Mouse (Mus musculus): ENCODE data around the gene Rpl4.

DNA sequence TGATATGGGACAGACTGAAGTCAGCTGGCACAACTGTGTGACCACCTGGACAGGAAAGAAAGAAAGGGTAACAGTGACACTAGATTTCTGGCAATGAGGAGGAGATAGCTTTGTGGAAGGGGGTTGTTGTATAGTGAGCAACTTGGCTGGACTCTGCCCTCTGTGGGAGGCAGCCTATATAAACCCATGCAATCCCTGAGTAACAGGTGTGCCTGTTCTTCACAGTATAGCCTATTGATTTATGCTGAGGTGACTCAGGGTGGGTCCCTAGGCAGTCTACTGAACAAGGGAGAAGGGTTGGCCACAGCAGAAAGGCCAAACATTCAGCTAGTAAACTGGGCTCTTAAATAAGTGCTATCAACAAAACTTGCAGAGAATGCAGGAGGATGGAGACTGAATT lies 52.6 kb downstream of the Rpl4 start:
- no peak for TF ChIP-seq CTCF (IDR thresholded peaks at IDR 0.05)
- no peak for TF ChIP-seq EP300 (IDR thresholded peaks at IDR 0.05)

All from lung, postnatal 0 days (tissue).